Mouse (Mus musculus) CH12.LX (cell line): ENCODE measurements around the gene Gsta4. TPM values are rescaled to one million over a fixed set of nuclear protein-coding genes. Genes with fewer than 3 reads are reported as not detected.

ENCODE experiments used
- DNase-seq: peaks from one replicate; pipeline ENCODE4 v3.0.0-alpha.2; 2013; ENCODE audit errors: extremely low read depth
- H3K27ac ChIP-seq: 2 replicates; pipeline ENCODE4 v1.5.1; 2012; ENCODE audit warnings: low read depth, mild to moderate bottlenecking, control low read depth, moderate library complexity; ENCODE audit not compliant: insufficient read depth
- H3K27me3 ChIP-seq: replicated peaks from 2 replicates; pipeline ENCODE3; 2012; ENCODE audit warnings: inconsistent platforms
- H3K36me3 ChIP-seq, 2 experiments: replicated peaks in 1 of 2; 2 replicates each; pipeline versions ENCODE3 to v1.6.1; 2012; ENCODE audit warnings: inconsistent platforms in 1 of 2, low read length in 1 of 2, mild to moderate bottlenecking in 1 of 2, mixed read lengths in 1 of 2, moderate library complexity in 1 of 2; ENCODE audit not compliant: control insufficient read depth in 1 of 2, insufficient read depth in 1 of 2
- H3K4me1 ChIP-seq, 2 experiments: 2 replicates each; pipeline ENCODE4 v1.6.1; 2012; ENCODE audit warnings: inconsistent platforms in 1 of 2, moderate library complexity in 1 of 2; ENCODE audit not compliant: insufficient read depth in 2 of 2, control insufficient read depth in 1 of 2
- H3K4me2 ChIP-seq: 2 replicates; pipeline ENCODE4 v1.6.1; 2012; ENCODE audit warnings: low read depth, mild to moderate bottlenecking, control low read depth; ENCODE audit not compliant: poor library complexity, insufficient read depth, severe bottlenecking
- H3K4me3 ChIP-seq, 3 experiments: fragments of 150-350 bp in 1 of 3; sonication (generic) in 1 of 3; replicated peaks in 1 of 3; 2 replicates each; pipeline versions ENCODE3 to v1.5.1; 2011 to 2012; ENCODE audit warnings: low read depth in 2 of 3, low read length in 2 of 3, mild to moderate bottlenecking in 2 of 3, moderate library complexity in 2 of 3, control low read depth in 1 of 3, improper control_type of control experiment in 1 of 3, inconsistent platforms in 1 of 3, mixed read lengths in 1 of 3; ENCODE audit not compliant: poor library complexity in 1 of 3
- H3K79me2 ChIP-seq: replicated peaks from 2 replicates; pipeline ENCODE4 v1.6.1; 2012; ENCODE audit warnings: mild to moderate bottlenecking, moderate library complexity; ENCODE audit not compliant: control insufficient read depth, poor library complexity, insufficient read depth, severe bottlenecking; ENCODE audit errors: extremely low read depth
- H3K9ac ChIP-seq: 2 replicates; pipeline ENCODE4 v1.6.1; 2012; ENCODE audit warnings: low read depth, mild to moderate bottlenecking, control low read depth, moderate library complexity; ENCODE audit not compliant: insufficient read depth
- H3K9me3 ChIP-seq: replicated peaks from 2 replicates; pipeline ENCODE3; 2012; ENCODE audit warnings: low read length, inconsistent platforms, mixed read lengths
- BHLHE40 ChIP-seq: IDR thresholded peaks from 2 replicates; pipeline ENCODE4 v1.6.1; 2011; ENCODE audit warnings: mild to moderate bottlenecking, low read depth, low read length, improper control_type of control experiment
- CHD2 ChIP-seq: IDR thresholded peaks from 2 replicates; pipeline ENCODE4 v1.6.1; 2011; ENCODE audit warnings: low read length, improper control_type of control experiment
- ELF1 ChIP-seq: IDR thresholded peaks from 2 replicates; pipeline ENCODE4 v1.6.1; 2014; ENCODE audit warnings: low read depth, mild to moderate bottlenecking, inconsistent platforms, low read length, improper control_type of control experiment
- EP300 ChIP-seq: IDR thresholded peaks from 2 replicates; pipeline ENCODE4 v1.6.1; 2011; ENCODE audit warnings: low read length, improper control_type of control experiment
- GABPA ChIP-seq: IDR thresholded peaks from 2 replicates; pipeline ENCODE4 v1.6.1; 2012; ENCODE audit warnings: low read depth, low read length, improper control_type of control experiment, inconsistent platforms; ENCODE audit not compliant: insufficient replicate concordance
- IRF4 ChIP-seq: IDR thresholded peaks from 2 replicates; pipeline ENCODE4 v1.6.1; 2014; ENCODE audit warnings: low read depth, mild to moderate bottlenecking, inconsistent platforms, low read length, improper control_type of control experiment
- JUN ChIP-seq: IDR thresholded peaks from 2 replicates; pipeline ENCODE4 v1.6.1; 2011; ENCODE audit warnings: low read depth, mild to moderate bottlenecking, low read length, improper control_type of control experiment, moderate library complexity; ENCODE audit not compliant: insufficient read depth
- MAFK ChIP-seq: IDR thresholded peaks from 2 replicates; pipeline ENCODE4 v1.6.1; 2011; ENCODE audit warnings: low read length, improper control_type of control experiment; ENCODE audit not compliant: insufficient replicate concordance
- MAX ChIP-seq: IDR thresholded peaks from 2 replicates; pipeline ENCODE4 v1.6.1; 2011; ENCODE audit warnings: low read length, improper control_type of control experiment
- MYC ChIP-seq: IDR thresholded peaks from 2 replicates; pipeline ENCODE4 v1.6.1; 2011; ENCODE audit warnings: low read depth, mild to moderate bottlenecking, improper control_type of control experiment, low read length
- NELFE ChIP-seq: IDR thresholded peaks from 2 replicates; pipeline ENCODE4 v1.6.1; 2011; ENCODE audit warnings: low read depth, low read length, improper control_type of control experiment
- PAX5 ChIP-seq: IDR thresholded peaks from 2 replicates; pipeline ENCODE4 v1.6.1; 2012; ENCODE audit warnings: low read length, inconsistent platforms, mixed read lengths
- POLR2AphosphoS2 ChIP-seq: IDR thresholded peaks from 2 replicates; pipeline ENCODE4 v1.6.1; 2011; ENCODE audit warnings: low read depth, low read length, improper control_type of control experiment
- RCOR1 ChIP-seq: conservative IDR thresholded peaks from 2 replicates; pipeline ENCODE4 v1.6.1; 2012; ENCODE audit warnings: low read depth, mild to moderate bottlenecking, inconsistent platforms, low read length, improper control_type of control experiment
- SIN3A ChIP-seq: IDR thresholded peaks from 2 replicates; pipeline ENCODE4 v1.6.1; 2012; ENCODE audit warnings: low read length, improper control_type of control experiment, inconsistent platforms
- SMC3 ChIP-seq: IDR thresholded peaks from 2 replicates; pipeline ENCODE4 v1.6.1; 2011; ENCODE audit warnings: low read depth, low read length, improper control_type of control experiment
- TBP ChIP-seq: conservative IDR thresholded peaks from 2 replicates; pipeline ENCODE4 v1.6.1; 2011; ENCODE audit warnings: low read depth, low read length, improper control_type of control experiment
- TCF12 ChIP-seq: IDR thresholded peaks from 2 replicates; pipeline ENCODE4 v1.6.1; 2014; ENCODE audit warnings: low read depth, mild to moderate bottlenecking, inconsistent platforms, low read length, improper control_type of control experiment
- USF2 ChIP-seq: conservative IDR thresholded peaks from 2 replicates; pipeline ENCODE4 v1.6.1; 2011; ENCODE audit warnings: low read depth, low read length, improper control_type of control experiment
- ZC3H11A ChIP-seq: IDR thresholded peaks from 2 replicates; pipeline ENCODE4 v1.6.1; 2012; ENCODE audit warnings: low read depth, mild to moderate bottlenecking, inconsistent platforms, low read length, improper control_type of control experiment
- ZKSCAN1 ChIP-seq: IDR thresholded peaks from 2 replicates; pipeline ENCODE4 v1.6.1; 2012; ENCODE audit warnings: low read depth, inconsistent platforms, low read length, improper control_type of control experiment, borderline replicate concordance
- ZMIZ1 ChIP-seq: IDR thresholded peaks from 2 replicates; pipeline ENCODE4 v1.6.1; 2012; ENCODE audit warnings: low read depth, mild to moderate bottlenecking, inconsistent platforms, low read length, improper control_type of control experiment
- dilution Hi-C: fragments of 300-500 bp; cut with MboI; formaldehyde crosslinking; loops from 2 replicates; pipeline ENCODE4 v1.14.3; 2020; ENCODE audit warnings: low sequenced_read_pairs; ENCODE audit not compliant: extremely low pct_unique_long_range_greater_than_20kb, extremely low pct_ligation_motif_present
- in situ Hi-C: fragments of 300-500 bp; cut with MboI; formaldehyde crosslinking; loops from 3 replicates; pipeline ENCODE4 v1.14.3; 2019; ENCODE audit warnings: low sequenced_read_pairs, low pct_ligation_motif_present, low pct_unique_long_range_greater_than_20kb, mixed read lengths
- polyA plus RNA-seq: library from polyadenylated mRNA; unstranded; fragments of >175 nt; gene quantifications from 2 replicates; pipeline ENCODE4 v1.2.1, GENCODE M21; 2012; ENCODE audit warnings: low read depth; ENCODE audit not compliant: insufficient read length
- total RNA-seq, 2 experiments: library from RNA; depleted of rRNA; stranded (reverse); fragments of 300-350 nt in 1 of 2; fragments of >200 nt in 1 of 2; gene quantifications; 2 replicates each; pipeline ENCODE4 v1.2.3; 2012 to 2014

Gene Gsta4
- total and polyA plus RNA-seq, 3 experiments, result 0.47 to 0.85 TPM; not detected in 1

DNA sequence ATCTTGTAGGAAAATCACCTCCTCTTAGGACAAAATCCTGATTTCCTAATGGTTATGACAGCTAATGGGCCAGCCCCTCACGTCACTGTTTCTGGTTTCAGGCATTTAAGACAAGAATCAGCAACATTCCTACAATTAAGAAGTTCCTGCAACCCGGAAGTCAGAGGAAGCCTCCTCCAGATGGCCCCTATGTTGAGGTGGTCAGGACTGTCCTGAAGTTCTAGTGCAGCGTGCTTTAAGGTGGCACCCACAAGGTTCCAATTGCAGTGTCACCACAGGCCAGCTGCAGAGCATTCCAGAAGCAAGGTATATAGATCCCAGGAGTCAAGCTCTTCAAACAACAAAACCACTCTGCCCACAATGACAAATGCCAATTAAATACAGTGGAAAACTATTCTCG lies 26.4 kb downstream of the Gsta4 start:
- Histone ChIP-seq H3K36me3 (no peaks in the 10 kb centered on the region), H3K4me1 (peaks cover 0 to 11% of the 10 kb centered on the region in 2 experiments; a peak in 2 of 4 replicates), H3K4me2 (no peak overlapping the region), H3K27me3 (peaks cover 2% of the 10 kb centered on the region), H3K9ac (no peak overlapping the region), H3K27ac (no peak overlapping the region), H3K79me2 (no peaks in the 10 kb centered on the region), H3K4me3 (no peak overlapping the region), H3K9me3 (no peaks in the 10 kb centered on the region)
- no peak for DNase-seq
- dilution Hi-C loops, result no loop called here
- in situ Hi-C loops, result no loop called here
- TF ChIP-seq USF2 (no peak), POLR2AphosphoS2 (no peak), PAX5 (no peak), EP300 (no peak), ZC3H11A (no peak), JUN (no peak), MYC (no peak), BHLHE40 (no peak), SIN3A (no peak), ELF1 (no peak), SMC3 (no peak), MAX (no peak), TBP (no peak), ZMIZ1 (no peak), NELFE (no peak)

DNA sequence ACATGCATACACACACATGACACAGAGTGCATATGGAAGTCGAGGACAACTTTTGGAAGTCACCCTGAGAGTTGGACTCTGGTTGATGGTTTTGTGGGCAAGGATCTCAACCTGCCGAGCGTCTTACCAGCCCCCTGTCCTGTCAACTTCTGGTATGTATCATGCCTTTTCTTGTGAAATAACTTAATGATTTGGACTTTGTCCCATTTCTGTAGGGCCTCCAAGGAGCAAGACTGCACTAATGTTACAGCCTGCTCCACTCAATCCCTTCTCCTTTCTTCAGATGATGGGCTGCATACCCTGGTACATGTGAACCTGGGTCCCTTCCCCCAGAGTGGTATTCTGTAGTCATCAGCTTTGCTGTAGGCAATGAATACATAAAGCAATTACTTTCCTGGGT lies 27.5 kb downstream of the Gsta4 start:
- H3K27ac ChIP-seq, result no peak overlapping the region
- DNase-seq, result no peak
- H3K36me3 ChIP-seq, result no peaks in the 10 kb centered on the region
- H3K9me3 ChIP-seq, result no peaks in the 10 kb centered on the region
- H3K9ac ChIP-seq, result no peak overlapping the region
- H3K27me3 ChIP-seq, result no peaks in the 10 kb centered on the region
- no peak overlapping the region for H3K4me3 ChIP-seq
- H3K4me1 ChIP-seq, result peaks cover 0 to 3% of the 10 kb centered on the region in 2 experiments; a peak in 2 of 4 replicates
- dilution Hi-C loops, result no loop called here
- TF ChIP-seq CHD2, result no peak
- TF ChIP-seq IRF4, result no peak
- TF ChIP-seq ZC3H11A, result no peak
- no peak for TF ChIP-seq ZKSCAN1
- no peak for TF ChIP-seq MAFK
- no peak for TF ChIP-seq GABPA
- TF ChIP-seq POLR2AphosphoS2, result no peak
- TF ChIP-seq EP300, result no peak
- TF ChIP-seq JUN, result no peak
- TF ChIP-seq TBP, result no peak
- no peak for TF ChIP-seq BHLHE40
- TF ChIP-seq RCOR1, result no peak
- no peak for TF ChIP-seq TCF12
- no peak for TF ChIP-seq SIN3A
- no peak for TF ChIP-seq PAX5
- no peak overlapping the region for H3K4me2 ChIP-seq
- in situ Hi-C loops, result no loop called here
- H3K79me2 ChIP-seq, result no peaks in the 10 kb centered on the region
